Mouse (Mus musculus): Measurements from ENCODE around the gene Nol6. TPM values are rescaled to one million over a fixed set of nuclear protein-coding genes. Genes with fewer than 3 reads are reported as not detected.

Gene Nol6
- 35.8 and 39.8 TPM in 2 replicates for polyA plus RNA-seq (2014; fragmentation: Nextera tagmentation; extraction: Ambion mirVana)

DNA sequence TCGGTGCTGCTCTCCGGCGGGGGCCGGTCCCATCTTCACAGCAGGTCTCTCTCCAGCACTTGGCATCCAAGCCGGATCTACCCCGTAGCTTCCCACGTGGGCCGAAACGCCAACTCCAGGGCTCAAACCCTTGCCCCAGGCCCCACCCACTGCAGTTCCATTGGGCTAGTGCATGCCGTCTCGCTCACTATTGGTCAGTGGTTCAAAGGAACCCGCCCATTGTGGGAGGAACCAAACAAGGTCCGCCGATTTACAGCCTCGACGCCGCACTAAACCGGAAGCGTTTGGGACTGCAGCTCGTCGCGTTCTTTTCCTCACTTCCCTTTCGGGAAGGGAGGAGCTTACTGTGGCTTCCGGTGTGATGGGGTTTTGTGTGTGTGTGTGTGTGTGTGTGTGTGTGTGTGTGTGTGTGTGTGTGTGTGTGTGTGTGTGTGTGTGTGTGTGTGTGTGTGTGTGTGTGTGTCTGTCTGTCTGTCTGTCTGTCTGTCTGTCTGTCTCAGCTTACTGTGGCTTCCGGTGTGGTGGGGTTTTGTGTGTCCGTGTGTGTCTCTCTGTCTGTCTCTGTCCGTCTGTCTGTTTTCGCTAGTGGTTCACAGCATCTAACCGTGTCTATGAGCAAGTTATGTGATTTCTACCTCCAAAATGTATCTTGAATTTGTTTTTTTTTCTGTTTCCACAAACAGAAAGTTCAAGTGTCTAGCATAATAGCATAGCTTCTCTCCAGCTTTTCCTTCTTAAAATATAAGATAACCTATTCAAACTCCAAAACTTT is at the start of gene Nol6:
Gene Nol6 (minus strand): TSS at position 276 of the 772 bp plus-strand sequence.
- Histone ChIP-seq H3K4me1 (replicated peaks; ENCODE audit: control insufficient read depth, insufficient read depth, low read length) (peaks cover 6% of the 10 kb centered on the region), H3K4me2 (peak within 1 kb of the TSS; percentile 80), H3K27ac (ENCODE audit: low read depth, low read length) (0 out of 2 replicates have a peak within 1 kb of the TSS, but pooled peaks have one; percentile 10), H3K9ac (ENCODE audit: low read depth, low read length) (peak within 1 kb of the TSS; percentile 64), H3K36me3 (ENCODE audit: control insufficient read depth, insufficient read depth, low read length) (peaks cover 22% of the 10 kb centered on the region), H3K9me3 (ENCODE audit: control insufficient read depth, low read length) (no peaks in the 10 kb centered on the region), H3K27me3 (replicated peaks; ENCODE audit: control insufficient read depth, insufficient read depth, low read length) (no peaks in the 10 kb centered on the region), H3K4me3 (ENCODE audit: low read depth, low read length) (peak within 1 kb of the TSS; percentile 82)
- ATAC-seq (replicated peaks; ENCODE audit: low FRiP score), result peak; percentile 99
- peak; percentile 90 for DNase-seq (ENCODE audit: low spot score)
- 1% methylated on average over 29 of the region's 29 CpGs for WGBS

DNA sequence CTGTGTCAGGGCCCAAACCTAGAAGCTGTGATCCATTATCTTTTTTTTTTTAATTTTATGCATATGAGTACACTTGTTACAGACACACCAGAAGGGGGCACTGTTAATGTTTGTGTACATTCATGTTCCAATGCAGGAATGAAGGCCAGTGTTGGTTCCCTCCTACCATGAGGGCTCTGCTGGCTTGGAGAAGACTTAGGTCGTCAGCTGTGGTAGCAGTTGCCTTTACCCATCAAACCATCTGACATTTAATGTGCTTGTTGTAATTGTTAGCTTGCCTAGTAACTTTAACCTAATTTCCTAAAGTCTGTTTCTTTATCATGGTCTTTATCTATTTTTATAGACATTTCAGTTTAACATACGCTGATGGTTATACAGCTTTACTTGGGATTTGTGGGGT is 46.7 kb upstream of the Nol6 start:
- ATAC-seq (replicated peaks; ENCODE audit: low FRiP score), result no peak
- peaks cover 5% of the 10 kb centered on the region for H3K36me3 ChIP-seq (ENCODE audit: control insufficient read depth, insufficient read depth, low read length)
- WGBS, result 93% methylated on average over 2 of the region's 2 CpGs

DNA sequence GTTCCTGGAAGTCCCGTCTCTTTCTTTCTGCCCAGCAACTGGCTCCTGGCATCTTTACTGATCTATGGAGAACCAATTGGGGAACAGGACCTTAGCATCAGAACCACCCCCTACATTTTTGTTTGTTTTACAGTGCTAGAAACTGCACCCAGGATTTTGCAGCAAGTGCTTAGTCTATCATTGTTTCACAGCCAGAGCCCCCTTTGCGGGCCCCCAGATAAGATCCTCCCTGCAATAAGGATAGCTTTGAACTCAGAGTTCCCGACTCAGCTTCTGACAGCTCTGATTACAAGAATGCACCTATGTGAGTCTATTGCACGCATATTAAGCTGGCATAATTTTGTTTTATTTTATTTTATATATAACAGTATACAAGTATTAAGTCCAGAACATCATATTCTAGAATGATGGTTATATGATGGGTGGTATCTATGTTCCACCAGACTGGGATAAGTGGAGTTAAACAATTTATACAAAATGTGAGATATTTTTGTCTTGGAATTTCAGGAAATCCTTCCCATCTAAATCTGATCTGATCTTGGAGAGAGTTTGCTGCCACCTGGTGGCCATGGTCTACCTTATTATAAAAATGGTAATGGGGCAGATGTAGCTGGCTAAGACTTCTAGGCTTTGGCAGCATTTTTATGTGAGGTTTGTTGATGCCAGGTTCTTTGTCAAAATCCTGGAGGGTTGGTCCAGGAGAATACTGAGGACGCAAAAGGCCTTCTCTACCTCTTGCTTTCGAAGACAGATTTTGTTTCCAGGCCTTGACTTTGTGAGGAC is 41.6 kb upstream of the Nol6 start:
- H3K9me3 ChIP-seq (ENCODE audit: control insufficient read depth, low read length), result no peaks in the 10 kb centered on the region
- ATAC-seq (replicated peaks; ENCODE audit: low FRiP score) (peak; percentile 68), DNase-seq (ENCODE audit: low spot score) (no peak)
- peak overlapping the region; percentile 6; the same call in 1 of the 2 replicates for H3K27ac ChIP-seq (ENCODE audit: low read depth, low read length)
- H3K4me2 ChIP-seq, result peak overlapping the region; percentile 23
- H3K27me3 ChIP-seq (replicated peaks; ENCODE audit: control insufficient read depth, insufficient read depth, low read length), result no peaks in the 10 kb centered on the region
- H3K4me1 ChIP-seq (replicated peaks; ENCODE audit: control insufficient read depth, insufficient read depth, low read length), result peaks cover 10% of the 10 kb centered on the region
- peaks cover 5% of the 10 kb centered on the region for H3K36me3 ChIP-seq (ENCODE audit: control insufficient read depth, insufficient read depth, low read length)
- H3K4me3 ChIP-seq (ENCODE audit: low read depth, low read length), result no peak overlapping the region
- WGBS, result 62% methylated on average over 6 of the region's 6 CpGs
- H3K9ac ChIP-seq (ENCODE audit: low read depth, low read length), result no peak overlapping the region

More for the DNA sequence above, 46.7 kb upstream of the Nol6 start:
- Histone ChIP-seq H3K9me3 (ENCODE audit: control insufficient read depth, low read length) (no peaks in the 10 kb centered on the region), H3K4me1 (replicated peaks; ENCODE audit: control insufficient read depth, insufficient read depth, low read length) (no peaks in the 10 kb centered on the region), H3K27ac (ENCODE audit: low read depth, low read length) (no peak overlapping the region), H3K4me3 (ENCODE audit: low read depth, low read length) (no peak overlapping the region), H3K9ac (ENCODE audit: low read depth, low read length) (no peak overlapping the region), H3K4me2 (no peak overlapping the region), H3K27me3 (replicated peaks; ENCODE audit: control insufficient read depth, insufficient read depth, low read length) (no peaks in the 10 kb centered on the region)
- DNase-seq (ENCODE audit: low spot score), result no peak

DNA sequence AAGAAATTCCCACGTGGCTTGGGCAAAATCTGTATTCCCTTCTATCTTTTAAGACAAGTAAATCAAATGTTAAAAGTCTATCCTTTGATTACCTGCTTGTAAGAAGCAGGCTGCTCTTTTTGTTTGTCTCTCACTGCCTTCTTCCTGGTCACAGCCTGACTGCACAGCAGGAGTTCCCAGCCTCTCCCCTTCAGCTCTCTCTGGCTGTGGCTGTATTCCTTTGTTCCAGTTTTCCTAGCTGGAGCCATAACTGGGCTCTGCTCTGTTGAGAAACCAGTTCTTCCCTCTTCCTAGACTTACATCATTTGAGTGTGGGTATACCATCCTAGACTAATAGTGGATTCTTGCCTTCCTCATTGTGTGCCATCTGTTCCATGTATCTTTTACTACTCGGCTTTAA is 40.7 kb upstream of the Nol6 start:
- Histone ChIP-seq H3K27me3 (replicated peaks; ENCODE audit: control insufficient read depth, insufficient read depth, low read length) (no peaks in the 10 kb centered on the region), H3K4me2 (no peak overlapping the region), H3K27ac (ENCODE audit: low read depth, low read length) (0 out of 2 replicates have a peak overlapping the region, but pooled peaks have one; percentile 10), H3K4me3 (ENCODE audit: low read depth, low read length) (no peak overlapping the region), H3K9me3 (ENCODE audit: control insufficient read depth, low read length) (no peaks in the 10 kb centered on the region), H3K36me3 (ENCODE audit: control insufficient read depth, insufficient read depth, low read length) (peaks cover 5% of the 10 kb centered on the region), H3K9ac (ENCODE audit: low read depth, low read length) (no peak overlapping the region), H3K4me1 (replicated peaks; ENCODE audit: control insufficient read depth, insufficient read depth, low read length) (peaks cover 15% of the 10 kb centered on the region)
- DNase-seq (ENCODE audit: low spot score) (no peak), ATAC-seq (replicated peaks; ENCODE audit: low FRiP score) (no peak)
- WGBS, result 33% methylated on average over 2 of the region's 2 CpGs

DNA sequence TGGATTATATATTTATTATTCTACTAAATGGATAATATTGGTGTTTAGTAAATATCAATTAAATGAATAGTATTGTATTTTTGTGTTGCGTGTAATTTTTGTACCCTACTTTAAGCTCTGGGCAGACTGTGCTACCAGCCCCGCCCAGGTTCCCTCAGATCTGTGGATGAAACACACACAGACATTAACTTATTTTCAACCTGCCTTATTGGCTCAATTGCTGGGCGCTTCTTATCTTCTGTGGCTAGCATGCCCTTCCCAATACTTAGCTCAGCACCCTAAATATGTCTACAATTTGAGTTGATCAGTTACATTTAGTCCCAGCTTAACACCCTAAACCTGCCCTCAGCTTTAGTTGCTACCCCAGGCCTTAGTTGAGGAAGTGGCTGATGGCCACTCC is 37.0 kb upstream of the Nol6 start:
- WGBS, result 90% methylated on average over 3 of the region's 3 CpGs
- H3K4me2 ChIP-seq, result no peak overlapping the region
- H3K9me3 ChIP-seq (ENCODE audit: control insufficient read depth, low read length), result no peaks in the 10 kb centered on the region
- H3K4me3 ChIP-seq (ENCODE audit: low read depth, low read length), result no peak overlapping the region
- DNase-seq (ENCODE audit: low spot score) (no peak), ATAC-seq (replicated peaks; ENCODE audit: low FRiP score) (no peak)
- no peak overlapping the region for H3K27ac ChIP-seq (ENCODE audit: low read depth, low read length)
- H3K27me3 ChIP-seq (replicated peaks; ENCODE audit: control insufficient read depth, insufficient read depth, low read length), result no peaks in the 10 kb centered on the region
- peaks cover 22% of the 10 kb centered on the region for H3K4me1 ChIP-seq (replicated peaks; ENCODE audit: control insufficient read depth, insufficient read depth, low read length)
- H3K36me3 ChIP-seq (ENCODE audit: control insufficient read depth, insufficient read depth, low read length), result no peaks in the 10 kb centered on the region; the same call in 1 of the 2 replicates
- no peak overlapping the region for H3K9ac ChIP-seq (ENCODE audit: low read depth, low read length)

DNA sequence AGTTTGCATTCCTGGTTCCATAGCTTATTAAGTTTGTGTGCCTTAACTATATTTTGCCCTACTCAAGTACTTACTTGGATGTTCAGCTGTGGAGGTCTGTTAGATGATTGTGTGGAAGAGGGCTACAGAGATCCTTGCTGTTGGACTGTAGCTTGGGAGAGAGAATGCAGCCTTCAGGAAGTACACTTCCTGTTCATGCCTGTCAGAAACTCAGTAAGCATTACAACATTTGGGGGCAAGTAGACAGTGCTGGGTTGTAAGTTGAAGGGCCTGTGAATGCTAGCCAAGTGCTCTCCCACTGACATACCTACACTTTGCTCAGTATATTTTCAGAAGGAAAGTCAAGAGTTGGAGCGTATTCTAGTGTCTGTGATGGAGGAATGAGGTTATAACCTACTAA is 34.0 kb upstream of the Nol6 start:
- H3K27ac ChIP-seq (ENCODE audit: low read depth, low read length), result peak overlapping the region; percentile 4; the same call in 1 of the 2 replicates
- H3K27me3 ChIP-seq (replicated peaks; ENCODE audit: control insufficient read depth, insufficient read depth, low read length), result no peaks in the 10 kb centered on the region
- DNase-seq (ENCODE audit: low spot score), result no peak
- no peaks in the 10 kb centered on the region; the same call in 1 of the 2 replicates for H3K36me3 ChIP-seq (ENCODE audit: control insufficient read depth, insufficient read depth, low read length)
- H3K4me3 ChIP-seq (ENCODE audit: low read depth, low read length), result no peak overlapping the region
- no peak for ATAC-seq (replicated peaks; ENCODE audit: low FRiP score)
- no peaks in the 10 kb centered on the region for H3K9me3 ChIP-seq (ENCODE audit: control insufficient read depth, low read length)
- no peak overlapping the region for H3K4me2 ChIP-seq
- H3K4me1 ChIP-seq (replicated peaks; ENCODE audit: control insufficient read depth, insufficient read depth, low read length), result peaks cover 13% of the 10 kb centered on the region
- whole genome bisulfite sequencing, result 88% methylated on average over 1 of the region's 1 CpGs
- no peak overlapping the region for H3K9ac ChIP-seq (ENCODE audit: low read depth, low read length)

DNA sequence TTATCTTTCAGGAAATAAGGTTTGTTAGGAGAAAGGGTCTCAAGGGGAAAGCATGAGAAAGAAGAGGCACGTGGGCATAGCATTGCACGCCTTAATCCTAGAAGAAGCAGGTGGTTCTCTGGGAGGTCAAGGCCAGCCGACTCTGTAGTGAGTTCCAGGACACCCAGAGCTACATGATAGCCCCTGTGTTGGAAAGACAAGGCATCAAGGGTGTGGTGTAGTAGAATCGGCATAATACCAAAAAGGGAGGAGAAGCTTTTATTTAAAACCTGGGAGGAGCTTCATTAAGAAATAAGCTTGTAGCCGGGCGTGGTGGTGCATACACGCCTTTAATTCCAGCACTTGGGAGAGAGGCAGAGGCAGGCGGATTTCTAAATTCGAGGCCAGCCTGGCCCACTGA is 32.7 kb upstream of the Nol6 start:
- no peak for DNase-seq (ENCODE audit: low spot score)
- ATAC-seq (replicated peaks; ENCODE audit: low FRiP score), result no peak
- Histone ChIP-seq H3K27ac (ENCODE audit: low read depth, low read length) (no peak overlapping the region; the same call in 1 of the 2 replicates), H3K4me1 (replicated peaks; ENCODE audit: control insufficient read depth, insufficient read depth, low read length) (peaks cover 13% of the 10 kb centered on the region), H3K36me3 (ENCODE audit: control insufficient read depth, insufficient read depth, low read length) (no peaks in the 10 kb centered on the region; the same call in 1 of the 2 replicates), H3K4me3 (ENCODE audit: low read depth, low read length) (no peak overlapping the region), H3K9me3 (ENCODE audit: control insufficient read depth, low read length) (no peaks in the 10 kb centered on the region), H3K9ac (ENCODE audit: low read depth, low read length) (no peak overlapping the region), H3K4me2 (no peak overlapping the region), H3K27me3 (replicated peaks; ENCODE audit: control insufficient read depth, insufficient read depth, low read length) (no peaks in the 10 kb centered on the region)
- 79% methylated on average over 9 of the region's 9 CpGs for WGBS

DNA sequence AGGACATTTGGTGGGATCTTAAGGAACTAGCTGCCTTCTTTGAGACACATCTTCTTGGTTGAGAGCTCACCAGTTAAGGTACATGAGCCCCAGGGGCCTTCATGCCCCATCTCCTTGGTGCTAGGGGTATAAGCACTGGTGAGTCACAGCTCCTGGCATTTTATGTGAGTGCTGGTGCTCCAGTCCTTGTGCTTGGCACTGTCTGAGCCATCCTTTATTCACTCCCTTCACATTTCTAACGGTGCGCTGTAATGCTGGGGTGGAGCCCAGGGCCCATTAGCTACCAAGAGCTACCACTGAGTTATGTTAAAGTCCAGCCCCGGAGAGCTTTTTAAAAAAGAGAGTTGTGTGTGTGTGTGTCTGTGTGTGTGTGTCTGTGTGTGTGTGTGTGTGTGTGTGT is 28.9 kb upstream of the Nol6 start:
- Histone ChIP-seq H3K36me3 (ENCODE audit: control insufficient read depth, insufficient read depth, low read length) (no peaks in the 10 kb centered on the region), H3K4me2 (no peak overlapping the region), H3K27me3 (replicated peaks; ENCODE audit: control insufficient read depth, insufficient read depth, low read length) (no peaks in the 10 kb centered on the region), H3K4me1 (replicated peaks; ENCODE audit: control insufficient read depth, insufficient read depth, low read length) (peaks cover 7% of the 10 kb centered on the region), H3K4me3 (ENCODE audit: low read depth, low read length) (no peak overlapping the region), H3K9ac (ENCODE audit: low read depth, low read length) (no peak overlapping the region), H3K9me3 (ENCODE audit: control insufficient read depth, low read length) (no peaks in the 10 kb centered on the region), H3K27ac (ENCODE audit: low read depth, low read length) (no peak overlapping the region)
- WGBS, result 89% methylated on average over 3 of the region's 3 CpGs
- no peak for ATAC-seq (replicated peaks; ENCODE audit: low FRiP score)
- DNase-seq (ENCODE audit: low spot score), result no peak
